Mouse (Mus musculus): Measurements from ENCODE around the gene St6gal1.

St6gal1 gene

GRCm38 (mm10) chr16:23274606-23275310, 50.2 kb downstream of the St6gal1 start:
- no peak for DNase-seq (ENCODE audit: low read depth)

- no peak for DNase-seq (ENCODE audit: low read depth)
Observed at GRCm38 (mm10) chr16:23275661-23276060, 51.1 kb downstream of the St6gal1 start.

- no peak for DNase-seq (ENCODE audit: low read depth)
Observed at GRCm38 (mm10) chr16:23279879-23280741, 55.6 kb downstream of the St6gal1 start.

GRCm38 (mm10) chr16:23280742-23281090, 56.2 kb downstream of the St6gal1 start:
- no peak for DNase-seq (ENCODE audit: low read depth)

- DNase-seq (ENCODE audit: low read depth), result no peak
Observed at GRCm38 (mm10) chr16:23282241-23282640, 57.7 kb downstream of the St6gal1 start.

GRCm38 (mm10) chr16:23282941-23283340, 58.4 kb downstream of the St6gal1 start:
- no peak for DNase-seq (ENCODE audit: low read depth)

GRCm38 (mm10) chr16:23283677-23284076, 59.1 kb downstream of the St6gal1 start:
- no peak for DNase-seq (ENCODE audit: low read depth)

- no peak for DNase-seq (ENCODE audit: low read depth)
Observed at GRCm38 (mm10) chr16:23284470-23285394, 60.2 kb downstream of the St6gal1 start.

GRCm38 (mm10) chr16:23286380-23287097, 62.0 kb downstream of the St6gal1 start:
- DNase-seq (ENCODE audit: low read depth), result no peak

- no peak for DNase-seq (ENCODE audit: low read depth)
Observed at GRCm38 (mm10) chr16:23287312-23288040, 62.9 kb downstream of the St6gal1 start.

GRCm38 (mm10) chr16:23288103-23288502, 63.6 kb downstream of the St6gal1 start:
- DNase-seq (ENCODE audit: low read depth), result no peak

- DNase-seq (ENCODE audit: low read depth), result no peak
Observed at GRCm38 (mm10) chr16:23289424-23289823, 64.9 kb downstream of the St6gal1 start.

GRCm38 (mm10) chr16:23290171-23290570, 65.6 kb downstream of the St6gal1 start:
- no peak for DNase-seq (ENCODE audit: low read depth)

- no peak for DNase-seq (ENCODE audit: low read depth)
Observed at GRCm38 (mm10) chr16:23291521-23291920, 67.0 kb downstream of the St6gal1 start.

GRCm38 (mm10) chr16:23294236-23294635, 69.7 kb downstream of the St6gal1 start:
- no peak for DNase-seq (ENCODE audit: low read depth)

- DNase-seq (ENCODE audit: low read depth), result no peak
Observed at GRCm38 (mm10) chr16:23294747-23295146, 70.2 kb downstream of the St6gal1 start.

GRCm38 (mm10) chr16:23295720-23296119, 71.2 kb downstream of the St6gal1 start:
- DNase-seq (ENCODE audit: low read depth), result no peak

GRCm38 (mm10) chr16:23296721-23297120, 72.2 kb downstream of the St6gal1 start:
- DNase-seq (ENCODE audit: low read depth), result no peak

GRCm38 (mm10) chr16:23298441-23298840, 73.9 kb downstream of the St6gal1 start:
- no peak for DNase-seq (ENCODE audit: low read depth)

GRCm38 (mm10) chr16:23298911-23299310, 74.4 kb downstream of the St6gal1 start:
- no peak for DNase-seq (ENCODE audit: low read depth)

Measured in c-Kit-positive CD71-positive TER-119-negative erythroid progenitor cells, embryonic 14.5 days (primary cell).